Mouse (Mus musculus) hindbrain, postnatal 0 days (tissue): ENCODE data around the gene Ggt7. TPM values are rescaled to one million over a fixed set of nuclear protein-coding genes. Genes with fewer than 3 reads are reported as not detected.
"Not testable (repeated sequence)": the region's sequence is repeated elsewhere in the genome, so short reads cannot be mapped to it uniquely, and the experiment has no call there.

ENCODE experiments used
- ATAC-seq: fragments of 200-750 bp; cut with Nextera tagmentation; 2 replicates; pipeline ENCODE4 v1.8.0; 2017; ENCODE audit warnings: mild to moderate bottlenecking, moderate TSS enrichment, moderate library complexity
- DNase-seq: peaks from one replicate; pipeline ENCODE4 v3.0.0-alpha.2; 2015; ENCODE audit warnings: low spot score
- H3K27ac ChIP-seq: fragments of 300-500 bp; sonication (generic); 2 replicates; pipeline ENCODE4 v1.5.1; 2014; ENCODE audit warnings: mild to moderate bottlenecking
- H3K27me3 ChIP-seq: fragments of 300-500 bp; sonication (generic); 2 replicates; pipeline ENCODE4 v1.6.1; 2014; ENCODE audit warnings: low read length, mixed read lengths; ENCODE audit not compliant: insufficient read depth
- H3K36me3 ChIP-seq: fragments of 300-500 bp; sonication (generic); 2 replicates; pipeline ENCODE4 v1.6.1; 2014; ENCODE audit warnings: low read length, mixed read lengths; ENCODE audit not compliant: insufficient read depth
- H3K4me1 ChIP-seq: fragments of 300-500 bp; sonication (generic); 2 replicates; pipeline ENCODE4 v1.6.1; 2014; ENCODE audit warnings: antibody characterized with exemption, low read length, mixed read lengths; ENCODE audit not compliant: insufficient read depth
- H3K4me2 ChIP-seq: fragments of 300-500 bp; sonication (generic); 2 replicates; pipeline ENCODE4 v1.6.1; 2014; ENCODE audit warnings: low read depth, mild to moderate bottlenecking, low read length, moderate library complexity, mixed read lengths
- H3K4me3 ChIP-seq: fragments of 300-500 bp; sonication (generic); 2 replicates; pipeline ENCODE4 v1.5.1; 2014; ENCODE audit warnings: low read length
- H3K9ac ChIP-seq: fragments of 300-500 bp; sonication (generic); replicated peaks from 2 replicates; pipeline ENCODE4 v1.6.1; 2014; ENCODE audit warnings: mild to moderate bottlenecking, low read length, moderate library complexity, mixed read lengths
- H3K9me3 ChIP-seq: fragments of 300-500 bp; sonication (generic); 2 replicates; pipeline ENCODE4 v1.6.1; 2016; ENCODE audit warnings: low read length, mixed read lengths
- CTCF ChIP-seq: IDR thresholded peaks from 2 replicates; pipeline ENCODE4 v1.5.1; 2016; ENCODE audit warnings: antibody characterized with exemption, control low read depth, low read depth
- WGBS: fragments of 180-500 bp; shearing (Covaris S2); extraction: QIAGEN DNeasy Blood & Tissue Kit; methylation state at CpG from one replicate; pipeline ENCODE4 v1.1.7; 2014; 5-methylcytosine and 5-hydroxymethylcytosine counted together
- polyA plus RNA-seq: library from polyadenylated mRNA; unstranded; fragments of >200 nt; fragmentation: Nextera tagmentation; extraction: Ambion mirVana; gene quantifications from 2 replicates; pipeline ENCODE4 v1.2.1, GENCODE M21; 2015
- total RNA-seq: library from RNA; depleted of rRNA; stranded (reverse); fragments of >200 nt; gene quantifications from 2 replicates; pipeline ENCODE4 v1.2.3, GENCODE M21; 2014

Gene Ggt7
- total and polyA plus RNA-seq, 2 experiments from 2014 or later = 104 to 201 TPM

GRCm38 (mm10) chr2:155473570-155474088, 44.4 kb downstream of the Ggt7 start, which contains the start of gene Ncoa6:
Ncoa6 (minus strand) TSS chr2:155473894.
- peaks cover 9% of the 10 kb centered on the region; the same call in 1 of the 2 replicates for H3K4me1 ChIP-seq
- no peaks in the 10 kb centered on the region for H3K27me3 ChIP-seq
- no peak for TF ChIP-seq CTCF
- H3K4me3 ChIP-seq = peak within 1 kb of the TSS; percentile 94
- no peaks in the 10 kb centered on the region for H3K36me3 ChIP-seq
- ATAC-seq (peak; percentile 85), DNase-seq (peak; percentile 92)
- H3K9me3 ChIP-seq = no peaks in the 10 kb centered on the region
- peak within 1 kb of the TSS; percentile 97 for H3K27ac ChIP-seq
- peak within 1 kb of the TSS; percentile 98 for H3K9ac ChIP-seq
- WGBS = 0% methylated on average over 46 of the region's 72 CpGs
- H3K4me2 ChIP-seq = peak within 1 kb of the TSS; percentile 83

GRCm38 (mm10) chr2:155472671-155473569, 45.1 kb downstream of the Ggt7 start:
- peaks cover 9% of the 10 kb centered on the region; the same call in 1 of the 2 replicates for H3K4me1 ChIP-seq
- no peaks in the 10 kb centered on the region for H3K9me3 ChIP-seq
- H3K36me3 ChIP-seq = no peaks in the 10 kb centered on the region
- H3K9ac ChIP-seq = peak overlapping the region; percentile 98
- WGBS = 1% methylated on average over 51 of the region's 71 CpGs
- peak overlapping the region; percentile 94 for H3K4me3 ChIP-seq
- ATAC-seq (peak; percentile 79), DNase-seq (peak; percentile 61)
- no peaks in the 10 kb centered on the region for H3K27me3 ChIP-seq
- H3K4me2 ChIP-seq = peak overlapping the region; percentile 83
- TF ChIP-seq CTCF = no peak
- H3K27ac ChIP-seq = peak overlapping the region; percentile 97

GRCm38 (mm10) chr2:155466861-155467260, 51.2 kb downstream of the Ggt7 start:
- WGBS = 100% methylated on average over 1 of the region's 1 CpGs
- H3K4me2 ChIP-seq = no peak overlapping the region
- TF ChIP-seq CTCF = no peak

GRCm38 (mm10) chr2:155453591-155453990, 64.4 kb downstream of the Ggt7 start:
- H3K4me3 ChIP-seq = no peak overlapping the region
- no peak overlapping the region for H3K9ac ChIP-seq
- peak; percentile 85 for ATAC-seq
- TF ChIP-seq CTCF = no peak
- WGBS = 54% methylated on average over 7 of the region's 7 CpGs
- H3K4me1 ChIP-seq = no peaks in the 10 kb centered on the region
- no peaks in the 10 kb centered on the region for H3K9me3 ChIP-seq
- H3K36me3 ChIP-seq = no peaks in the 10 kb centered on the region
- DNase-seq = peak; percentile 70
- peak overlapping the region; percentile 13 for H3K27ac ChIP-seq
- no peak overlapping the region for H3K4me2 ChIP-seq
- H3K27me3 ChIP-seq = no peaks in the 10 kb centered on the region

More at GRCm38 (mm10) chr2:155466861-155467260, 51.2 kb downstream of the Ggt7 start:
- Histone ChIP-seq H3K36me3 (no peaks in the 10 kb centered on the region), H3K4me1 (0 out of 2 replicates have a peak, but pooled peaks cover 4% of the 10 kb centered on the region), H3K27me3 (no peaks in the 10 kb centered on the region), H3K9me3 (no peaks in the 10 kb centered on the region), H3K27ac (no peak overlapping the region), H3K4me3 (no peak overlapping the region), H3K9ac (no peak overlapping the region)
- DNase-seq = no peak
- no peak for ATAC-seq

GRCm38 (mm10) chr2:155451256-155451655, 66.8 kb downstream of the Ggt7 start:
- peak; percentile 32 for TF ChIP-seq CTCF
- H3K4me1 ChIP-seq = no peaks in the 10 kb centered on the region
- H3K4me3 ChIP-seq = no peak overlapping the region
- H3K27me3 ChIP-seq = no peaks in the 10 kb centered on the region
- no peak overlapping the region for H3K27ac ChIP-seq
- H3K9ac ChIP-seq = no peak overlapping the region
- DNase-seq = no peak
- no peaks in the 10 kb centered on the region for H3K9me3 ChIP-seq
- no peak for ATAC-seq
- no peaks in the 10 kb centered on the region for H3K36me3 ChIP-seq
- WGBS = 93% methylated on average over 5 of the region's 5 CpGs
- no peak overlapping the region for H3K4me2 ChIP-seq

- DNase-seq, H3K4me1 ChIP-seq, H3K9ac ChIP-seq, H3K4me2 ChIP-seq, H3K36me3 ChIP-seq, H3K27me3 ChIP-seq, H3K9me3 ChIP-seq, H3K27ac ChIP-seq, ATAC-seq, H3K4me3 ChIP-seq: not testable (repeated sequence)
- 100% methylated on average over 1 of the region's 1 CpGs for WGBS
These were observed 70.1 kb downstream of the Ggt7 start for GRCm38 (mm10) chr2:155447906-155448305.
